Mouse (Mus musculus): Measurements from ENCODE around the gene Ube2v1.

The Ube2v1 gene

GRCm38 (mm10) chr2:167621255-167622087 lies 10.4 kb downstream of the Ube2v1 start:
- peak; percentile 49 to 54 for DNase-seq

GRCm38 (mm10) chr2:167617472-167617871 lies 14.4 kb downstream of the Ube2v1 start:
- DNase-seq: no peak

GRCm38 (mm10) chr2:167617034-167617433 lies 14.9 kb downstream of the Ube2v1 start:
- no peak for DNase-seq

GRCm38 (mm10) chr2:167613335-167613734 lies 18.6 kb downstream of the Ube2v1 start:
- peak; percentile 16 to 25 for DNase-seq

- no peak for DNase-seq
These were observed 19.8 kb downstream of the Ube2v1 start for GRCm38 (mm10) chr2:167612122-167612521.

GRCm38 (mm10) chr2:167611287-167611686 lies 20.6 kb downstream of the Ube2v1 start:
- no peak for DNase-seq

DNA sequence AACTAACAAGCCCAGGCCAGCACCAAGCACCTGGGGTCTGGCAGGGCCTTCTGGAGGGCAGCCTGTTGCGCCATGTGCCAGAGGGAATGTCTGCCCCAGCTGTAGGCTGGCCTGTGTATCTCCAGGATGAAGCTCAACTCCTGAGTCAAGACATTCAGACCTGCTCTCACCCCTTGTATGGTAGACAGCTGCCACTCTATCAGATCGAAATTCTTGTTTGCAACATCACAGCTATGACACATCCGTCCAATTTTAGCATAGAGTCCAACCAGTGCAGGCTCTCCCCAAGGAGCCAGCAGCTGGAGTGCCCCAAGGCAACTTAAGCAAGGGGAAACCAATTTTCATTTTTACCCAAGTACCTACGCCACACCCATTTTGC lies 25.2 kb downstream of the Ube2v1 start:
- DNase-seq: no peak

- DNase-seq: no peak
These were observed 25.8 kb downstream of the Ube2v1 start for GRCm38 (mm10) chr2:167605817-167606744.

GRCm38 (mm10) chr2:167605178-167605794 lies 26.6 kb downstream of the Ube2v1 start:
- peak; percentile 89 for DNase-seq

DNA sequence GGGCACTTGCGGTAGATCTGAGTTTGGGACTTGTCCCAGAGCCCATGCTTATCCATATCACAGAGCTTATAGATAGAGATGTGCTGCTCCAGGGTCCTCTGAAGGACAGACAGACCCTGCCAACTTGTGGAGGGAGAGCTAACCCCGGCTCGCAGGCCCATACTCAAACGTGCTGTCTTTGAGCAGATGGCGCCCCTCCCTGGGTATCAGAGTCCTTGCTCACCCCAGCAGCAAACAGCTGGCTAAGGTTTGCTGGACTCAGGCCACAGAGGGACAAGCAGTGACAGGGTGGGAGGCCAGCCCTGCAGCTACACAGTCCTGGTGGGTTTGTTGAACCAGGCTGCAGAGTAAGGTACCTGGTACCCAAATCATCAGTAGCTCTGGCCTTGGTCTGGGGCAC lies 28.9 kb downstream of the Ube2v1 start:
- no peak for DNase-seq

DNA sequence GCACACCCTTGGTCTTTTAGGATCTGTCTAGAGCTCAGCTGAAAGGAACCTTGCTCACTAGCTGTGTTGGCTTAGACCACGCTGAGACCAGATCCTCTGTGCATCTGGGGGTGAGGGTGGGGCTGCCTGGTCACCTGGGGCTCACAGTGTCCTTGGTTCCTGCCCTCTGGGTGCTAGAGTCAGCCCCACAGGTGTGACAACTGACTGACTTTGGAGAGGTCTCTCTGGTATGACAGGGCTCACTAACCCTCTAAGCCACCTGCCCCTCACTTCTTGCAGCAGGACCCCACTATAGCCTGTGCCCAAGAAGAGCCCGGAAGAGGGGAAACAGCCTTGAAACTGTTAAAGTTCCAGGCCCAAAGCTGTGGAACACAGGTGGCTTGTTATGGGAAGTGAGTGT lies 29.5 kb downstream of the Ube2v1 start:
- no peak for DNase-seq

GRCm38 (mm10) chr2:167600481-167600995 lies 31.4 kb downstream of the Ube2v1 start:
- DNase-seq: no peak

DNA sequence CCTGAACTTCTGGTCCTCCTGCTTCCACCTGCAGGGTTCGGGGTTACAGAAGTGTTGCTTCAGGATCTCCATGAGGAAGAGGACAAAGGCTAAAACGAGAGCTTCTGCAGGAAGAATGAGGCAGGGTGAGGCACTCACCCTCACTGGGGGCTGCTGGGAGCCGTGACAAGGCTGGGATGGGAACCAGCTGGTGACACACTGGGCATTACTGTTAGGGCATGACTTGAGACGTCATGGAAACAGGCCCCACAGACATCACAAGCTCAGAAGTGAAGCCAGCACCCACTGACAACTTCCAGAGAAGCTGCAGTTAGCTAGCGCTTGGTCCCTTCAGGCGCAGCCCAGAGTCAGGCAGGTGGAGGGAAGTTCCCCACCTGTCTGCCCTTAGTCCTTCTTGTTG lies 32.0 kb downstream of the Ube2v1 start:
- DNase-seq: no peak

DNA sequence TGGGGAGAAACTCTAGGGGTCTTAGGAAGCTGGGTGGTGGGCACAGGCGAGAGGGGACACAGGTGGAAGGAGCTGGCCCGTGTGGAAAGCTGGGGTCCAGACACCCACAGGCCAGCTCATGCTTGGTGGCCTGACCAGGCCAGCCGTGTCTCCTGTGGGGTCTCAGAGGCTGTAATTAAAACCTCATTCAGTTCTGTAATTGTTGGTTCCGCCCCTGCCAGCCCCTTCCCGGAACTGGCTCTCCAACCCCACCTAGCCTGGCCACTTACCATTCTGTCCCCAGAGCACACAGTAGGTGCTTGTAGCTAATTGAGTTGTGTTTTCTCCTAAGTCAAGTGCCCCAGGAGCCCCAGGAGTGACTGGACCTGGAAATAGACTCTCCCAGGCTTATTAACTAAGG lies 32.7 kb downstream of the Ube2v1 start:
- no peak for DNase-seq

DNA sequence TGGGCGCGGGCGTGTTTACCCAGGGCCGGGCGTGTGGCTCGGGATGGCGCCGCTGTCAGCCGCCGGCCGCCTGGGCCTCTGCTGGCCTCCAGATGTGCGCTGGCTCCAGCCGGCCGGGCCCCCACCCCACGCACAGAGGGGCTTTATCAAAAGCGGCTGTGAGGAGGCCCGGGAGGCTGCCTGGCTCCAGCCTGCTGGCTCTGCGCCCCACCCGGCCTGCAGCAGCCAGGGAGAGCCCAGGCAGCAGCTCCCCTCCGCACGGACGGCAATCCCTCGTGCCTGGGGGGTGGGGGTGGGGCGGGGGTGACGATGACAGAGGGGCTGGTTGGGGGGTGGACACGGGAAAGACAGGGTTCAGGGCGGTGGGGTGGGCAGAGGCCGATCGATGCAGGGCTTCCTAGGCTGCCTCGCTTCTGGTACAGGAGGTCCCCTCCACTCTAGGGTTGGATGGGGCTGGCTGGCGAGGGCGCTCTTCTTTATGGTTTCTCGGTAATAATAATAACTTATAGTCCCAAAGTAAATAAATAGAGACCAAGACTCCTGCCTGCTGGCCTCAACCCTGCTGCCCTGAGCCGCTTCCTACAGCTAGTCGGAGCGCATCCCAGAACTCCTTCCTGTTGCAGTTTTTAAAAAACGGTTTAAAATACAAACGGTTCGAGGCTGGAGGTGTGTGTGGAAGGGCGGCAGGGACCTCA lies 34.3 kb downstream of the Ube2v1 start:
- no peak for DNase-seq

DNA sequence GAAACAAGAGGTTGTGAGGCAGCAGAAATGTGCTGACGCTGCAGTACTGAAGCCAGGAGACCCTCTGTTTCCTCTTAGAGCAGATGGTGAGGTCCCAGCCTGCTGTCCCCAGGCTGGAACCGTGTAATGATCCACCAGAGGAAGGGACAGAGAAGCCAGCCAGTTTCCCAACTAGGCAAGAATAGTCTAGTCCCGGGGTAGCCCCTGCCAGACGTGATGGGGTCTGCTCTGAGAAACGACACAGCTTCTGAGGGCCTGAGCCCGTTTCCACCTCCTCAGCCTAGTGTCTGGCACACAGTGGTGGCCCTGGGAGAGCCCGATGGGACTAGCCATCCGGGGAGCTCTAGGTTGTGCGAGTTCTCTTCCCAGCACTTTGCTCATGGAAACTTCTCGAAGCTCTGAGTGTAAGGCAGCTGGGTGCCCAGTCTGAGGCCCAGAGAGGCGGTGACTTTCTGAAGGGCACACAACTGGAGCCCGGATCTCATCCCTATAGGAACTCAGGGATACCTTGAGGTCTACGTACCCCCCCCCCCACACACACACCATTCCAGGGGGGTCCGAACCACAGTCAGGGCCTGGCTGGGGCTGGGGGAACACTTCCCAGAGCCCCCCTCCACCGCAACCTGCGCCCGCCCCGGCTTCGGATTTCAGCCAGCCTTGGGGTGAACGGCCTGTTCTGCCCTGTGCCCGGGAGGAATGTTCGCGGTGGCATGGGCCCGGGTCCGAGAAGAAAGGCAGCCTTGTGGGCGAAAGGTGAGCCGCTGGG lies 35.0 kb downstream of the Ube2v1 start:
- DNase-seq: no peak

DNA sequence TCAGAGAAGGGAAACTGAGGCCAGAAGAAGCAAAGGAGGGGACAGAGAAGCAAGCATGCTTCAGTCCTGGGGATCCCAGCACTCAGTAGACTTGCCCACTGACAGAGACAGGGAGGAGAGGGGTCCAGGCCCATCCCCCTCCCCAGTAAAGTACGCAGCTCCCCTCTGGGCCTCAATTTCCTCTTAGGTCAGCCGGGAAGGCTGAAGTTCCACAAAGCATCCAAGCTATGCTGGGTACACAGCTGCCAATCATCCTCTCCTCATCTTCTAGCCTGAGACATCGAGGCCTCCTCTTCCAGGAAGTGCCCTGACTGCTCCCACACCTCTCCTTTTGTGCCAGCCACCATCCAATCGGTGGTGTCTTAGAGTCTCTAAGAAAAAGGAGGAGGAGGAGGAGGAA lies 35.6 kb downstream of the Ube2v1 start:
- no peak for DNase-seq

DNA sequence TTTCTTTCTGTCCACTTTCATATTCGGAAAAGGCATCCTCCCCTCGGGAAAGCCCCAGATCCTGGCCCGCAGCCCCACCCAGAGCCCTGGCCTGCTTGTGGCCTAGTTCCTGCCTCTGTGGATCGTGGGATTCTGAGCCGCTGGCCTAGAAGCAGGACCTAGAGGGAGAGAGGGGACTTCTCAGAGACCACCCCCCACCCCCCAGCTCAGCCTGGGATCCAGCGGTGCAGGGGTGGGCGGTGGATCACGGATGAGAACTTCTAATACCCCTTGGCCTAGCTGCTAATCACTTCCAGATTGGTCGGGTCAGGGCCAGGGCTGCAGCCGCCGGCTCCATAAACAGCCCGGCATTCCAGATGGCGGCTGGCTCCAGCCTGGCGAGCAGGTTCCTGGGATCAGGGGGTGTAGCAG lies 36.1 kb downstream of the Ube2v1 start:
- no peak for DNase-seq

- DNase-seq: no peak
These were observed 37.4 kb downstream of the Ube2v1 start for GRCm38 (mm10) chr2:167594444-167594934.

DNA sequence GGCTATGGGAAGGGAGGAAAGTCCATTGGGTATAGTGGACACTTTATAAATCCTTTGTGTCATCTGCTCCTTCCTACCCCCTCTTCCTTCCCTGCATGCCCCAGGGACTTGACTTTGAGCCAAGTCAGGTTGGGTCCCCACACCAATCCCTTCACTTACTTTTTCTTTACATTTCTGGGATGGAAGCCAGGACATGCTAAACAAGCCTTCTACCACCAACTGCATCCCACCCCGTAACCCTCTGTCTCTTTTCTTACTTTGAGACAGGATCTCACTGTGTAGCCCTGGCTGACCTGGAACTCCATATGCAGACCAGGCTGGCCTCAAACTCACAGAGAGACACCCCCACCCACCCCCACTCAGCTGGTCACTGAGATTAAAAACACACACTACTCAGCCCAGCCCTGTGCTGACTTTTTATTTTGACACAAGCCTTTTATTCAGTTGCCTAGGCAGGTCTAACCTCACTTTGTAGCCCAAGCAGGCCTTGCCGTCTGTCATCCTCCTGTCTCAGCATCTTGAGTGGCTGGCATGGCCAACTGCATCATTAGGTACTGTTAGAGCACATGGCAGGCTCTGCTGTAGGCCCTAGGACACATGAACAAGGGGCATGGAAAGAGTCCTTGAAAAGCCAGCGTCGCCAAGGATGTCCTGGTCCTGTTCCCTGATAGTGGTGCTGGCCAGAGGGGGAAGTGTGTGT lies 38.2 kb downstream of the Ube2v1 start:
- DNase-seq: no peak

Measured in B cell, adult 2 months (primary cell).